Mouse (Mus musculus) left cerebral cortex, postnatal 36 days (tissue): ENCODE data around the gene Fbxl14. TPM values are rescaled to one million over a fixed set of nuclear protein-coding genes. Genes with fewer than 3 reads are reported as not detected.

Experiments used
- DNase-seq, 2 experiments: peaks; one replicate each; pipeline ENCODE4 v3.0.0; 2021 to 2022; ENCODE audit warnings: low spot score in 2 of 2, mixed read lengths in 1 of 2
- intact Hi-C: fragments of 180-260 bp; cut with DNase I; formaldehyde crosslinking; loops from one replicate; pipeline ENCODE4 v1.15.1; 2025
- total RNA-seq, 2 experiments: library from RNA; stranded (reverse); gene quantifications; 2 replicates each; pipeline ENCODE4 v1.2.3; 2021

The Fbxl14 gene
- total RNA-seq, 2 experiments from 2014 or later, result 31.8 to 35.5 TPM

DNA sequence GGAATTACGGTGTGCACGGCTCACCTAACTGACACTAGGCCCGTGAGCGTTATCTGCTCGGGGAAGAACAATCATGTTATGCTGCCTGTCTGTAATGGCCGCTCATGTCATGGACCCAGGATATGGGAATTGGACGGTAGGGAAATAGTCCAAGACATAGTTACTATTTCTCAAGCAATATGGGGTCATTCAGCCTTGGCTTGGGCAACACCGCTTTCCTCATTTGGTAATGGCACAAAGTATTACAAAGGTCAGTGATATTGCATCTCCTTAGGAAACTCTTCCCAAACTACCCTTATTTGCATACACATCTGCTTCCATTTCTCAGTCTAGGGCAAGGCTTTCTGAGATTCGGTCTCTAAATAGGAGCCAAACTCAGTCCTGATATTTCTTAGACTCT is 8.2 kb downstream of the Fbxl14 start:
- no peak for DNase-seq
- intact Hi-C loops, result loop anchor here (5.0 to 10.0 kb wide), 3 partner anchors 440 to 710 kb away; partner anchors contain the start of gene Wnk1

GRCm38 (mm10) chr6:119489765-119490164 is 10.3 kb downstream of the Fbxl14 start:
- intact Hi-C loops, result loop anchor here (5.0 to 10.0 kb wide), 4 partner anchors 225 to 708 kb away; partner anchors contain the start of gene Wnk1
- DNase-seq, result no peak

DNA sequence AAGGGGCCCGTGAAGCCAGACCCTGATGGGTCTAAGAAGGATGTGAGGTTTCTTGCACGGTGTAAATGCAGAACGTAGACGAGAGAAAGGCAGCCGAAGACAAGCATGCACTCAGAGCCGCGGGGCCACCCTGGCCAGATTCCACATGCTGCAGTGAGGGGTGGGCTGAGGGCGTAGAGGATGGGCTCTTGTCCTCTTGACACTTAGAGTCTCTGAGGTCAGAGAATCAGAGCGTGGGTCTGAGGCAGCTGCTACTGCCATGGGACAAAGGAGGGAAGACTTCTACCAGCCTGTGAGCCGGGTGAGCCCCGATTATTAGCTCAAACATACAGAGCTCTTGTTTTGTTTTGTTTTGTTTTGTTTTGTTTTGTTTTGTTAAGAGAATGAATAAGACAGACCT is 11.1 kb downstream of the Fbxl14 start:
- no peak for DNase-seq
- intact Hi-C loops, result loop anchor here (10.0 kb wide), 1 partner anchor 224 kb away; no protein-coding TSS in a partner anchor

- intact Hi-C loops, result loop anchor here (10.0 kb wide), 1 partner anchor 224 kb away; no protein-coding TSS in a partner anchor
- DNase-seq, result no peak
Measured at GRCm38 (mm10) chr6:119491006-119491405, 11.5 kb downstream of the Fbxl14 start.

DNA sequence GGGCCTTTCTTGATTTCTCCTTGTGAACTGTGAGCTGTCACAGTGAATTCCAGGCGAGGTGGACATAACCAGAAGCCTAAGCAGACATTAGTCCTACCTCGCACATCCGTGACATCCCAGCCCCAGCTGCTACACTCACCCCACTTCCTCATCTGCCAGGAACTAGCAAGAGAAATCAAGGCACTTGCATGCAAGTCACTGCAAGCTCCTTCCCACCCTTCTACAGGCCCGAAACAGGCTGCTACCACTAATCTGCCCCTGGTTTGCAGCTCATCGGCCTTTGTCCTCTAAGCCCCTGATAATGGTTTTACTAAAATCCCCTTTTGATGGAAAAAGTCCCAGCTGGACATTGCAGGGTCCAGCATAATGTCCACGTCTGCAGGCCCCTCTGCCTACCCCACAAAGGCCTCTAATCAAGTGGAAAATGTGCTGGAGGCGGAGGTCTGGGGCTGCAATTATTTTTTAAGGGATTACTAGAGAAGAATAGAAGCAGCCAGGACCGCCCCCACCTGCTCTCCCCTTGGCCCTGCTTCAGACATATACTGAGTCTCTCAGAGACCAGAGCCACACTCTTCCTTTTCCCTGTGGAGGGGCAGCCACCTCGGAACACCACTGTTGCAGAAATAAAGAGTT is 12.6 kb downstream of the Fbxl14 start:
- intact Hi-C loops, result loop anchor here (10.0 kb wide), 1 partner anchor 223 kb away; no protein-coding TSS in a partner anchor
- no peak for DNase-seq

DNA sequence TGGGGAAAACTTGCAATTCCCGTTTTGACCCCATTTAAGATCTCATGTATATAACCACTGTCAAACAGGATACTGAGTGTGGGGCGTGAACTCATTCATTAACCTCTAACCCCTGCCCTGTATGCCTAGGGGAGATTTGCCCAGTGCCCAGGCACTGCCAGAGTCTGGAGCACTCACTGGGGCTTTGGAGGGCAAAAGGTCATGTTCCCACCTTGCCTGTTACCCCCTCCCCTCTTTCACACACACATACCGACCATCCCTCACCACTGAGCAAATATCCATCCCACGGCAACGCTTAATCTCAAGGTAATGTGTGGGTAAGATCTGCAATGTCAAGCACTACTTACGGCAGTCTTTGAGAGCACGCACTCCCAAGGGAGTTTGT is 13.2 kb downstream of the Fbxl14 start:
- intact Hi-C loops, result loop anchor here (10.0 kb wide), 1 partner anchor 222 kb away; no protein-coding TSS in a partner anchor

DNA sequence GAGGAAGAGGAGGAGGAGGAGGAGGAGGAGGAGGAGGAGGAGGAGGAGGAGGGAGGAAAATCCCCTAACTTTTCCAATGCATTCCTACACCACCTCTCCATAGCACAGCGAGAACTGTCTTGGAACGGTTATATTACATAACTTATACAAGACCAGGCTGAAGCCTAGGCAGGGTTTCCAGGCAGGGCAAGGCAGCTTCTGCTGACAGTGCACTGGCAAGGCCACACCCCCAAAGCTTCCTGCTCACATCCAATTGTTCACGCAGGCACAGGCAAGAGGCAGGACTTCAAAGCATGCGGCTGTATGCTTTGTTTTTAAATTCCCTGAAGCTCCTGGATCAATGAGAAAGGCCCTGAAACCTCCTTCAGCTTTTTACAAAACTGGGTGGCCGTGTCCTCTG is 19.8 kb downstream of the Fbxl14 start:
- intact Hi-C loops, result loop anchor here (10.0 kb wide), 1 partner anchor 216 kb away; no protein-coding TSS in a partner anchor

More for the DNA sequence above, 13.2 kb downstream of the Fbxl14 start:
- DNase-seq, result no peak

DNA sequence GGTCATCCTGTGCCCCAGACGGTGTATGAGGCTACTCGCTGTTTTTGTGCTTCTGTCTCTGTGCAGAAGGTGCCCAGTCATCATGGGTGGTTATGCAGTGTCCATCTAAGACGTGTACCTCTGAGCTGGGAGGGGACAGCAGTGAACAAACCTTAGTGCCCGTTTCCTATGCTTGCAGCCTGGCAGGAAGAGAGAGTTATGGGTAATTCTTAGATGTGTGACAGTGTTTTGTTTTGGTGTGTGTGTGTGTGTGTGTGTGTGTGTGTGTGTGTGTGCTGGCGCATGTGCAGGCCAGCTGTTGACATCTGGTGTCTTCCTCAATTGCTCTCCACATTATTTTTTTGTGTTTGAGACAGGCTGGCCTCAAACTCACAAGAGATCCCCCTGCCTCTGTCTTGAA is 20.6 kb downstream of the Fbxl14 start:
- no peak for DNase-seq
- intact Hi-C loops, result no loop called here

More for the DNA sequence above, 19.8 kb downstream of the Fbxl14 start:
- DNase-seq, result no peak

GRCm38 (mm10) chr6:119502031-119502430 is 22.6 kb downstream of the Fbxl14 start:
- intact Hi-C loops, result no loop called here

DNA sequence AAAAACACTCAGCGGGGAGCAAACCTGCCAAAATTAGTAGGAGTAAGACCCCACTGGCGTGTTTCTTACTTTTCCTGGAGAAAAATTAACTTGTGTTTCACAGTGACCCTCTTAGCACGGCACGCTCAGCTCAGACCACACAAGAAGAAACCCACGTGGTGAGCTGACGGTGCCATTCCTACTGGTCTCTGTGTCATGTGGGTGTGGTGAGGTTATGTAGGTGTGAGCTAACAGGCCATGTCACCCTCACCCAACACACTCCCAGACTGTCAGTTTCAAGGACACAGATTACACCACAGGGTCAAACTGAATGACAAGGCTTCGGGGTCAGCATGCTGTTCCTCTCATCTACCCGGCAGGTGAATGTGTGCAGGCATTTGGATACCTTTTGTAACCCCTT is 25.3 kb downstream of the Fbxl14 start:
- DNase-seq, result no peak
- intact Hi-C loops, result no loop called here

More at GRCm38 (mm10) chr6:119502031-119502430, 22.6 kb downstream of the Fbxl14 start:
- DNase-seq, result no peak

- DNase-seq, result no peak
- intact Hi-C loops, result no loop called here
Measured at GRCm38 (mm10) chr6:119505525-119506225, 26.2 kb downstream of the Fbxl14 start.

- intact Hi-C loops, result no loop called here
- DNase-seq, result no peak
Measured at GRCm38 (mm10) chr6:119508221-119508620, 28.8 kb downstream of the Fbxl14 start.

DNA sequence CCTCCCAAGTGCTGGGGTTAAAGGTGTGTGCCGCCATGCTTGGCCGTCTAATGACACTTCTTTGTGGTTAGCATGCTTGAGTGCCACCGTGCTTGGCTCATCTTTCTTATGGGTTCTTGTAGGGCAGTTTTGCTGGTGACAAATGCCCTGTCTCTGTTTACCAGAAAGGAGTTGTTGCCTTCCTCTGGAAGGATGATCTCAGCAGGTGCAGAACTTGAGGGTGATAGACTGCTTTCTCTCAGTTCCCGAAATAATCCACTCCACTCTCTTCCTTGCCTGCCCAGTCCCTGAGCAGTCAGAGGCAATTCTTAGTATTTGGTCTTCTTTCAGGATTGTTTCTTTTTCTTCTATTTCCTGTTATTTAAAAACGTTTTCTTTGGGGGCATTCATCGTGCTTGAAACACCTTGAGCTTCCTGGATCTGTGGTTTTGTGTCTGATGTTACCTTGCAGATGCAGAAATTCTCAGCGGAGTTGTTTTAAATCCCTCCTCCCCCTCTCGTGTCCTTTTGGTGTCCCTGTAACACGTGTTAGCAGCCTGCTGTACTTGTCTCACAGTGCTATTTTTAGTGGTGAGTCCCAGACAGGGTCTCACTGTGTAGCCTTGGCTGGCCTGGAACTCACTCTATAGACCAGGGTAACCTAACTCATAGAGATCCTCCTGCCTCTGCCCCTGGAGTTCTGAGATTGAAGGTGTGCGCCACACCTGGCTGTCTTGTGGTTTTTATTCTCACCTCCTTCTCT is 29.3 kb downstream of the Fbxl14 start:
- intact Hi-C loops, result no loop called here

GRCm38 (mm10) chr6:119509437-119510037 is 30.1 kb downstream of the Fbxl14 start:
- intact Hi-C loops, result no loop called here
- DNase-seq, result no peak

More for the DNA sequence above, 29.3 kb downstream of the Fbxl14 start:
- DNase-seq, result no peak

- intact Hi-C loops, result no loop called here
Measured at GRCm38 (mm10) chr6:119512701-119513100, 33.2 kb downstream of the Fbxl14 start.

DNA sequence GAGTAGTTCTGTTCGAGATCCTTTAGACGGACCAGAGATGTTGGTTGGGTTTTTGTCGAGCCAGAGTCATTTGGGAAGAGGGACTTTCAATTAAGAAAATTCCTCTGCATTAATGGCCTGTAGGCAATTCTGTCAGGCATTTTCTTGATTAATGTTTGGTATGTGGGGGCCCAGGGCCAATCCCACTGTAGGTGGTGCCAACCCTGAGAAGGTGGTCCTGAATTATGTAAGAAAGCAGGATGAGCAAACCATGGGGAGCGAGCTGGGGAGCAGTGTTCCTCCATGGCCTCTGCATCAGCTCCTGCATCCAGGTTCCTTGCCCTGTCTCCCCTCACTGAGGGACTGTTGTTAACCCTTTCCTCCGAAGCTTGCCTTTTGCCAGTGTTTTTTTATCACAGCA is 34.0 kb downstream of the Fbxl14 start:
- intact Hi-C loops, result no loop called here
- no peak for DNase-seq

More at GRCm38 (mm10) chr6:119512701-119513100, 33.2 kb downstream of the Fbxl14 start:
- no peak for DNase-seq

GRCm38 (mm10) chr6:119514085-119514484 is 34.6 kb downstream of the Fbxl14 start:
- intact Hi-C loops, result no loop called here
- DNase-seq, result no peak

DNA sequence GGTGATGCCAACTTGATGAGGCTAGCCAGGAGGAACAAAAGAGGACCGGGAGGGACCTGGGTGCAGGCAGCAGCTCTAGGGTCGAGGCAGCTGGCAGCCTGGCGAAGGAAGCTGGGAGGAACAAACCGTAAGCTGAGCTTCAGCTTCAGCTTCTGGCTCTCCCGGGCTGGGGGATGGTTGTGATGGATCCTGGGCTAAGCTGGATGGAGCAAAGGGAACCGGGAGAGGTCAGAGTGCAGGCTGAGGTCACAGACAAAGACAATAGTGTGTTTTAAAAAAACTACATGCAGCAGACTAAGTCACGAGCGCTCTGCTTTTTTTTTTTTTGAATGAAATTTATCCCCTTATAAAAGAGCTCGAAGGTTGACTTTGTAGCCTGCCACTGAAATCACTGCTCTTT is 41.3 kb downstream of the Fbxl14 start:
- intact Hi-C loops, result no loop called here
- no peak for DNase-seq

GRCm38 (mm10) chr6:119521482-119521900 is 42.0 kb downstream of the Fbxl14 start:
- intact Hi-C loops, result no loop called here
- peak in 1 of 2 experiments; percentile 70 for DNase-seq
